Mouse (Mus musculus): ENCODE data around the gene Igsf21. TPM values are rescaled to one million over a fixed set of nuclear protein-coding genes. Genes with fewer than 3 reads are reported as not detected.

Igsf21 gene
- total and polyA plus RNA-seq, 2 experiments from 2014 or later = 78.5 to 117 TPM

DNA sequence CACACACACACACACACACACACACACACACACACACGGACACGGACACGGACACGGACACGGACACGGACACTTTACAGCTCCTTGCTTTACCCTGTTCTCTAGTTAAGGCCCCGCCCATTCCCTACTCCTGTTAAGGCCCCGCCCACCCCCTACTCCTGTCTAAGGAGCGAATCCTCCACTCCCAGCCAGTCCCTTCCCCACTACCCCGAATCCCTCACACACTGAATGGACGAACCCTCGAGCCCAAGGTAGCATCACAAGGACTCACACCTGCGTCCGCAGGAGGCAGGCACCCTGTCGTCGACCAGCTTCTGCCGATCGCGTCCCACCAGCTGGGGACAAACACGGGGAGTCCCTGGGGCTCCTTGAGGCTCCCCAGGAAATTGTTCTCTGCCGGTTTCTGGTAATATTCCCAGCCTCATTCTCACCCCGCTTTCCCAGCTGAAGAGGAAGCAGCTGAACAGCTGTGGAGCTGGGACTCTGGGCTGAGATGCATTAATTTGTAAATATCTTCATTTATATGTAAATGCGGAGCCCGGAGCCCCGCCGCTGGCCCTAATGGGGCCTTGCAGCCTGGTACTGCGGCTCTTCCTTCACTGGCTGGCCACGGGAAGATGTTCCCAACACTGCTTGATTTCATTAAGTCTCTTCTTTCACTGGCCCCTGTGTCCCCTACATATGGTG, 143.1 kb downstream of the Igsf21 start:
- Histone ChIP-seq H3K9ac (0 out of 2 replicates have a peak overlapping the region, but pooled peaks have one; percentile 28), H3K9me3 (ENCODE audit: low read length) (no peaks in the 10 kb centered on the region), H3K4me3 (ENCODE audit: low read depth, low read length) (0 out of 2 replicates have a peak overlapping the region, but pooled peaks have one; percentile 14), H3K27ac (ENCODE audit: low read depth, low read length) (no peak overlapping the region), H3K27me3 (ENCODE audit: insufficient read depth, low read length) (no peaks in the 10 kb centered on the region), H3K36me3 (ENCODE audit: insufficient read depth) (no peaks in the 10 kb centered on the region), H3K4me1 (ENCODE audit: insufficient read depth) (peaks cover 7% of the 10 kb centered on the region; the same call in 1 of the 2 replicates), H3K4me2 (ENCODE audit: low read depth) (peak overlapping the region; percentile 44)
- 2% methylated on average over 28 of the region's 28 CpGs for WGBS
- TF ChIP-seq CTCF (IDR thresholded peaks at IDR 0.05; ENCODE audit: low read depth) = no peak
- DNase-seq (peak; percentile 70), ATAC-seq (peak; percentile 58)

DNA sequence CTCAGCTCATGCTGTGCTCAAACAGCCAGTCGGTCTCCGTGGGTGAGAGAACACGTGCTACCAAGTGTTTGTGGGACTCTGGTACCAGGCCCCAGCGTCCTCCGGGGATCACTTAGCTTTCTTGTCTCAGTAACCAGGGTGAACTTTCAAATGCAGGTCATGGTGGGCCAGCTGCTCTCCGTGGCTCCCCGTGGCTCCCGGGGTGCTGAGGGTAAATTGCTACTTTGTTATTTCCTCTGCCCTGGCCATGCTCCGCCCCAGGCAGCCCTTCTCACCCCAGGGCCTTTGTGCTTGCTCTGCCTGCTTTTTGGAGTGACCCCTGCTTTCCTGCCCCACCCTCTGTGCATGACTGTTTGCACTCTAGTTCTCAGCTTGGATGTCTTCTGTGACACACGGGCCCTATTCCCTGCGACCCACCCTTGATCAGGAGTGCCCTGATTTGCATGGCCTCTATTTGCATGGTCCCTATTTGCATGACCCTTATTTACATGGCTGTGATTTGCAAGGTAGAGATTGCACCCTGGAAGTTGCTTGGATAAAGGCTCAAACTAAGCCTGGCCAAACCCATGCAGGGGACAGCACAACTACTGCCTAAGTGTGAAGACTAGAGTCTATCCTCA, 143.9 kb downstream of the Igsf21 start:
- no peak for DNase-seq
- Histone ChIP-seq H3K4me1 (ENCODE audit: insufficient read depth) (peaks cover 7% of the 10 kb centered on the region; the same call in 1 of the 2 replicates), H3K9me3 (ENCODE audit: low read length) (no peaks in the 10 kb centered on the region), H3K27ac (ENCODE audit: low read depth, low read length) (no peak overlapping the region), H3K4me2 (ENCODE audit: low read depth) (no peak overlapping the region), H3K9ac (no peak overlapping the region), H3K4me3 (ENCODE audit: low read depth, low read length) (no peak overlapping the region), H3K27me3 (ENCODE audit: insufficient read depth, low read length) (no peaks in the 10 kb centered on the region), H3K36me3 (ENCODE audit: insufficient read depth) (no peaks in the 10 kb centered on the region)
- 32% methylated on average over 11 of the region's 11 CpGs for WGBS
- TF ChIP-seq CTCF (IDR thresholded peaks at IDR 0.05; ENCODE audit: low read depth) = no peak
- no peak for ATAC-seq

DNA sequence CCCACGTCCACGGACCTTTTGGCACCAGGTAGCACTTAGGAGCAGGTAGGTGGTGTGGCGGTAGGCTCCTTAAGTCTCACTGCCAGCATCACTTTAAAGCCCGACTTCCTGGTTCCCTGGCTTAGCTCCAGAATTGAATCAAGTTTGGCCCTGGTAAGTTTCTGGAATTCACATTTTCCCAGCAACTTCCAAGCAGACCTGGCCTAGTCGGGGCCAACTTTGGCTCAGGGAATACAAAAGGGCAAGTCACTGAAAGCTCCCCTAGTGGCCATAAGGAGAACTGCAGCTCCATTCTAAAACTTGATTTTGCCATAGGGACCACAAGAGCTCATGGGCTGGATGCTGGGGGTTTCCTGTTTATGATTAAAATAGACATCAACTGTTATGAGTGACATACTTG, 145.5 kb downstream of the Igsf21 start:
- no peaks in the 10 kb centered on the region for H3K36me3 ChIP-seq (ENCODE audit: insufficient read depth)
- peaks cover 7% of the 10 kb centered on the region; the same call in 1 of the 2 replicates for H3K4me1 ChIP-seq (ENCODE audit: insufficient read depth)
- 70% methylated on average over 5 of the region's 5 CpGs for WGBS
- peak; percentile 81 for TF ChIP-seq CTCF (IDR thresholded peaks at IDR 0.05; ENCODE audit: low read depth)
- DNase-seq (peak; percentile 58), ATAC-seq (no peak)
- H3K9me3 ChIP-seq (ENCODE audit: low read length) = no peaks in the 10 kb centered on the region
- no peak overlapping the region for H3K4me3 ChIP-seq (ENCODE audit: low read depth, low read length)
- H3K9ac ChIP-seq = no peak overlapping the region
- no peak overlapping the region for H3K27ac ChIP-seq (ENCODE audit: low read depth, low read length)
- H3K4me2 ChIP-seq (ENCODE audit: low read depth) = no peak overlapping the region
- no peaks in the 10 kb centered on the region for H3K27me3 ChIP-seq (ENCODE audit: insufficient read depth, low read length)

DNA sequence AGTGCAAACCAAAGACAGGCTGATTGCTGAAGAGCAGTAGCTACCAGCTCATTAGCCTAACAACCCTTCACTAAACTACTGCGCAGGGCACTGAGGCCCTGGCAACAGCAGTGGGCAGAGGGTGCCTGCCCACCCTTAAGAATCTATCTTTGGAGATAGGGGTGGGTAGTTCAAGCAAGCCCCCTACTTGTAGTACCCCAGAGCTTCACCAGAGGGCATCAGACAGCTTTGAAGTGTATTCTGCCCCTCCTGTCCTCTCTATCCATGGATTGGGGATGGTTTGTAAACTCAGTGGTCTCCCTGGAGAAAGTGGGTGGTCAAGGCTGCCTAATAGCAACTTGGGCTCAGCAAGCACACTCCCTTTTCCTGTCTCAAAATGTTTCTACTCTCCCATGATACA, 146.4 kb downstream of the Igsf21 start:
- Histone ChIP-seq H3K4me1 (ENCODE audit: insufficient read depth) (peaks cover 7% of the 10 kb centered on the region), H3K27ac (ENCODE audit: low read depth, low read length) (no peak overlapping the region), H3K9me3 (ENCODE audit: low read length) (no peaks in the 10 kb centered on the region), H3K36me3 (ENCODE audit: insufficient read depth) (no peaks in the 10 kb centered on the region), H3K9ac (no peak overlapping the region), H3K27me3 (ENCODE audit: insufficient read depth, low read length) (no peaks in the 10 kb centered on the region), H3K4me2 (ENCODE audit: low read depth) (no peak overlapping the region), H3K4me3 (ENCODE audit: low read depth, low read length) (no peak overlapping the region)
- peak; percentile 55 for DNase-seq
- TF ChIP-seq CTCF (IDR thresholded peaks at IDR 0.05; ENCODE audit: low read depth) = peak; percentile 64
- peak; percentile 38 for ATAC-seq
- 52% methylated on average over 1 of the region's 1 CpGs for WGBS

DNA sequence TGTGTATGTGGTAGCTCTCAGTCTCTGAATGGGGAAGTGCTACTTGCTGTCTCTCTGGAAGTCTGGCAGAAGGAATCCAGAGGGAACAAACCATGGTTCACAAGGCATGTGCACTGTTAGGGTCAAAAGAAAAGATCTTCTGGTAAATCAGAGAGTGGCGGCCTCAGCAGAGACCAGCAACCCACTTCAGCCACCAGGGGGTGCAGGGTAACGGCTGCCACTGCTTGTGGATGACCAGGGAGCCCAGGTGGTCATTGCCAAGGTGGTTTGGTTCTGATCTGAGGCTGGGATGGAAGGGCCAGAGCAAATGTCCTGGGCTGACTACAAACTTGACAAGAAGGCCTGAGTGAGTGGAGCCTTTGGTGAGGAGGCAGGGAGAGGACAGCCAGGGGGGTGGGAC, 150.3 kb downstream of the Igsf21 start:
- H3K4me2 ChIP-seq (ENCODE audit: low read depth) = no peak overlapping the region
- H3K9me3 ChIP-seq (ENCODE audit: low read length) = no peaks in the 10 kb centered on the region
- no peak overlapping the region for H3K27ac ChIP-seq (ENCODE audit: low read depth, low read length)
- no peaks in the 10 kb centered on the region; the same call in 1 of the 2 replicates for H3K4me1 ChIP-seq (ENCODE audit: insufficient read depth)
- no peak for DNase-seq
- ATAC-seq = no peak
- no peaks in the 10 kb centered on the region for H3K27me3 ChIP-seq (ENCODE audit: insufficient read depth, low read length)
- no peak overlapping the region for H3K9ac ChIP-seq
- WGBS = 55% methylated on average over 2 of the region's 2 CpGs
- no peaks in the 10 kb centered on the region for H3K36me3 ChIP-seq (ENCODE audit: insufficient read depth)
- TF ChIP-seq CTCF (IDR thresholded peaks at IDR 0.05; ENCODE audit: low read depth) = peak; percentile 45
- no peak overlapping the region for H3K4me3 ChIP-seq (ENCODE audit: low read depth, low read length)

DNA sequence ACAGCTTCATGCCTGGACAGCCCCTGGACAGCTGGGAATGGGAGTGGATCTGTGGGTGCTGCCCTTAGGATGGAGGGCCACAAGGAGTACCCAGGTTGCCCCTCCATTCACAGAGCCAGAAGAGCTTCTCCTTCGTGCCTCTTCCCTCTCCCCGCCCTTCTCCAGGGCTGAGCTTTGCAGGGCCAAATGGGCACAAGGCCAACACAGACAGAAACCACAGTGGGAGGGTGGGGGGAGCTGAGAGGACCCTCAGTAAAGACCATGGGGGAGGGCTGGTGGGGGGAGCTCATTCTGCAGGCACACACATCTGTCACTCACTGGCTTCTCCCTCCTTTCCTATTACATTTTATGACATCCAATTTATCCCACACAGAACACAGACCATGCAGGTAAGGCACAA, 151.7 kb downstream of the Igsf21 start:
- no peaks in the 10 kb centered on the region; the same call in 1 of the 2 replicates for H3K4me1 ChIP-seq (ENCODE audit: insufficient read depth)
- ATAC-seq (no peak), DNase-seq (no peak)
- H3K9me3 ChIP-seq (ENCODE audit: low read length) = no peaks in the 10 kb centered on the region
- no peak for TF ChIP-seq CTCF (IDR thresholded peaks at IDR 0.05; ENCODE audit: low read depth)
- WGBS = 14% methylated on average over 2 of the region's 2 CpGs
- H3K27me3 ChIP-seq (ENCODE audit: insufficient read depth, low read length) = no peaks in the 10 kb centered on the region
- no peak overlapping the region for H3K4me2 ChIP-seq (ENCODE audit: low read depth)
- H3K36me3 ChIP-seq (ENCODE audit: insufficient read depth) = no peaks in the 10 kb centered on the region
- H3K27ac ChIP-seq (ENCODE audit: low read depth, low read length) = no peak overlapping the region
- H3K9ac ChIP-seq = no peak overlapping the region
- H3K4me3 ChIP-seq (ENCODE audit: low read depth, low read length) = no peak overlapping the region

DNA sequence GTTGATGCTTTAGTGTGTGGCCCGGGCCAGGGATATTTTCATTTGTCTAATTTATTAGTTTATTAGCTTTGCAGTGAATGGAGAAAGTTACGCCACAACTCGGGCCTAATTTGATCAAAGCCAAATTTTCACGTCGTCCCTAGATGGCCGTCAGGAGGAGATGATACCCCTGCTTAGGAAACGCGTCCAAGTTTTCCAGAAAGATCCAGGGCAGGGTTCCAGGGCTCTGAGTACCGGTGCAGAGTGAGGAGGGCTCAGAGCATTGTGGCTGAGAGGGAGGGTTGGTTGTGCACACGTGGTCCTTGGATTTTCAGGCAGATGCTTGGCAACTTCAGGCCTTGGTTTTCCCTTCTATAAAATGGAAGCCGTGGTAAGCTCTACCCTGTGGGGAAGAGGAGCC, 154.2 kb downstream of the Igsf21 start:
- Histone ChIP-seq H3K4me3 (ENCODE audit: low read depth, low read length) (no peak overlapping the region), H3K9me3 (ENCODE audit: low read length) (no peaks in the 10 kb centered on the region), H3K27me3 (ENCODE audit: insufficient read depth, low read length) (no peaks in the 10 kb centered on the region), H3K4me2 (ENCODE audit: low read depth) (no peak overlapping the region), H3K36me3 (ENCODE audit: insufficient read depth) (no peaks in the 10 kb centered on the region), H3K27ac (ENCODE audit: low read depth, low read length) (no peak overlapping the region), H3K4me1 (ENCODE audit: insufficient read depth) (no peaks in the 10 kb centered on the region; the same call in 1 of the 2 replicates), H3K9ac (no peak overlapping the region)
- ATAC-seq (no peak), DNase-seq (no peak)
- 54% methylated on average over 11 of the region's 11 CpGs for WGBS
- TF ChIP-seq CTCF (IDR thresholded peaks at IDR 0.05; ENCODE audit: low read depth) = no peak

Measured in forebrain, postnatal 0 days (tissue).